Mouse (Mus musculus) embryonic facial prominence, embryonic 14.5 days (tissue): Measurements from ENCODE around the gene Ppp6c. TPM values are rescaled to one million over a fixed set of nuclear protein-coding genes. Genes with fewer than 3 reads are reported as not detected.
"Not testable (repeated sequence)": the region's sequence is repeated elsewhere in the genome, so short reads cannot be mapped to it uniquely, and the experiment has no call there.

Source experiments
- ATAC-seq: fragments of 200-750 bp; cut with Nextera tagmentation; 2 replicates; pipeline ENCODE4 v1.8.0; 2017; ENCODE audit warnings: low read depth, moderate number of reproducible peaks, moderate TSS enrichment
- DNase-seq: peaks from one replicate; pipeline ENCODE4 v3.0.0-alpha.2; 2015; ENCODE audit warnings: low spot score
- H3K27ac ChIP-seq: fragments of 300-500 bp; sonication (generic); replicated peaks from 2 replicates; pipeline ENCODE4 v1.5.1; 2014; ENCODE audit warnings: low read depth, mild to moderate bottlenecking, low read length, moderate library complexity
- H3K27me3 ChIP-seq: fragments of 300-500 bp; sonication (generic); replicated peaks from 2 replicates; pipeline ENCODE4 v1.6.1; 2014; ENCODE audit warnings: low read length; ENCODE audit not compliant: control insufficient read depth, insufficient read depth
- H3K36me3 ChIP-seq: fragments of 300-500 bp; sonication (generic); 2 replicates; pipeline ENCODE4 v1.6.1; 2014; ENCODE audit warnings: low read length, mixed read lengths; ENCODE audit not compliant: control insufficient read depth, insufficient read depth
- H3K4me1 ChIP-seq: fragments of 300-500 bp; sonication (generic); 2 replicates; pipeline ENCODE4 v1.6.1; 2014; ENCODE audit warnings: antibody characterized with exemption, low read length; ENCODE audit not compliant: control insufficient read depth, insufficient read depth
- H3K4me2 ChIP-seq: fragments of 300-500 bp; sonication (generic); 2 replicates; pipeline ENCODE4 v1.6.1; 2014; ENCODE audit warnings: low read depth, mild to moderate bottlenecking, low read length, moderate library complexity, mixed read lengths
- H3K4me3 ChIP-seq: fragments of 300-500 bp; sonication (generic); 2 replicates; pipeline ENCODE4 v1.5.1; 2014; ENCODE audit warnings: low read depth, mild to moderate bottlenecking, low read length
- H3K9ac ChIP-seq: fragments of 300-500 bp; sonication (generic); 2 replicates; pipeline ENCODE4 v1.6.1; 2014; ENCODE audit warnings: low read depth, mild to moderate bottlenecking, low read length, moderate library complexity, mixed read lengths
- H3K9me3 ChIP-seq: fragments of 300-500 bp; sonication (generic); 2 replicates; pipeline ENCODE4 v1.6.1; 2016; ENCODE audit warnings: low read length; ENCODE audit not compliant: control insufficient read depth
- WGBS: fragments of 180-500 bp; shearing (Covaris S2); extraction: QIAGEN DNeasy Blood & Tissue Kit; methylation state at CpG from one replicate; pipeline ENCODE4 v1.1.7; 2014; 5-methylcytosine and 5-hydroxymethylcytosine counted together
- polyA plus RNA-seq: library from polyadenylated mRNA; unstranded; fragments of >200 nt; fragmentation: Nextera tagmentation; extraction: Ambion mirVana; gene quantifications from 2 replicates; pipeline ENCODE4 v1.2.1, GENCODE M21; 2014

Gene Ppp6c
- 80.4 and 87.2 TPM in 2 replicates for polyA plus RNA-seq

DNA sequence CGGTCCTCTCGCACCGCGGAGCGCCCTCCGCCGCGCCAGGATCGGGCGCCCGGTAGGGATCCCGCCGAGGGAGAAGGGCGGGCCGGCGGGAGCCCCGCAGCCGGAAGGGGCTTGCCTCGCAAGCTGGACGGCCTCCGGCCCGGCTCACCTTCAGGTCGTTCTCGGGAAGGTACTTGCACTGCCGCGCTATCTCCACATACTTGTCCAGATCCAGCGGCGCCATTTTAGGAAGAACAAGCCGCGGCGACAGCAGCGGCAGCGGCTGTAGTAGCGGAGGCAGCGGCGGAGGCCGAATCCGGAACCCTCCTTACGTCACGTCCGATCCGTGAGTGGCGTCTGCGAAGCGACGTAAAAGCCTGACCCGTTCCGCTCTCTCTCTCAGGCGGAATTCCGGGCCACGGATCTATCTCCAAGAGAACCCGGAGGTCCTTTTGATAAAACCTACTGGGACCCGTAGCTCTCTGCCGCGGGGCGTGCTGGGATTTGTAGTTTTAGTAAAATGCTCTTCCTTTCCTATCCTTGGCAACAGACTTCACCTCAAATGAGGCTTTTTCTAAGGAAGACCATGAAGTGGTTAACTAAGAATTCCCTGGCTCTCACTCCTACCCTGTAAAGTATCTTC lies at the start of gene Ppp6c:
Ppp6c (minus strand) TSS at position 433 of the 622 bp plus-strand sequence.
- peaks cover 11% of the 10 kb centered on the region; the same call in 1 of the 2 replicates for H3K4me1 ChIP-seq
- peak within 1 kb of the TSS; percentile 64 for H3K4me2 ChIP-seq
- ATAC-seq (peak; percentile 99), DNase-seq (peak; percentile 100)
- no peaks in the 10 kb centered on the region for H3K9me3 ChIP-seq
- under 1% methylated on average over 30 of the region's 56 CpGs for WGBS
- peak within 1 kb of the TSS; percentile 92 for H3K9ac ChIP-seq
- peak within 1 kb of the TSS; percentile 95 for H3K27ac ChIP-seq
- no peaks in the 10 kb centered on the region for H3K27me3 ChIP-seq
- H3K4me3 ChIP-seq: peak within 1 kb of the TSS; percentile 77
- no peaks in the 10 kb centered on the region for H3K36me3 ChIP-seq

DNA sequence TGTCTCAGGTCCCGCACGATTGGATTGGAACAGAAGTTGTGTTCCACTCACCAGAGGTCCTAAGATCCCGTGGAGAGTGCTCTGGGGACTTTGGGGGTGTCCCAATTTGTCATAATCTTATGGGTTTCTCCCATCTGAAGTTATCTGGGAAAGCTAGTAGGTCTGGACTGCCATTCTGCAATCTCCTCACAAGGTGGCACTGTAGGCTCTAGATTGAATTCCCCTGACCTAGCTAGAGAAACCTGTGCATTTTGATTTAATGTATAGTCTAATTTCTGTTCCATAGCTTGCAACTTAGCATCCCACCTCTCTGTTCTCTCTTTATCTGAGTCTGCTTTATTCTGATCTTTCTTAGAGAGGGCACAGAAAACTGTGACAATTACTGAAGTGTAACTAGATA lies 42.1 kb upstream of the Ppp6c start:
- no peak overlapping the region for H3K4me3 ChIP-seq
- no peaks in the 10 kb centered on the region for H3K27me3 ChIP-seq
- no peak overlapping the region for H3K9ac ChIP-seq
- WGBS: 49% methylated on average over 3 of the region's 3 CpGs
- DNase-seq: peak; percentile 34
- no peak overlapping the region for H3K4me2 ChIP-seq
- no peaks in the 10 kb centered on the region for H3K36me3 ChIP-seq
- H3K27ac ChIP-seq: no peak overlapping the region
- no peaks in the 10 kb centered on the region for H3K4me1 ChIP-seq
- no peak for ATAC-seq
- 0 out of 2 replicates have a peak, but pooled peaks cover 9% of the 10 kb centered on the region for H3K9me3 ChIP-seq

DNA sequence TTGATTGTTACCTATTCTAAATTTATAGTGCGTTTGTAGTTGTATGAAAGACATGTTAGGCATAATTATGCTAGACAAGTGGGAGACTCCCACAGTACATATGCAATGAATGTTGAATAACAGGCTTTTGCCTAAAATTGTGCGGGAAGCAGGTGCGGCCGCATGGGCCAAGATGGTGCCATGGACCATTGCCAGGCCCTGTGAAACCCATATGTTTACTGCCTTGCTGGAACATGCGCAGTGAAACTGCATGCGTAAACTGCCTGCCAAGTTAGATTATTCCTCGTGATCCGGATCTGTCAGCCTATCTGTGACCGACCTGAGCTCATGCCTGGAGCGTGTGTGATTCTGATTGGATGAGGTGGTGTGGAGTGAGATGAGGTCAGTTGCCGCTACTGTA lies 26.0 kb upstream of the Ppp6c start:
- DNase-seq: not testable (repeated sequence)

DNA sequence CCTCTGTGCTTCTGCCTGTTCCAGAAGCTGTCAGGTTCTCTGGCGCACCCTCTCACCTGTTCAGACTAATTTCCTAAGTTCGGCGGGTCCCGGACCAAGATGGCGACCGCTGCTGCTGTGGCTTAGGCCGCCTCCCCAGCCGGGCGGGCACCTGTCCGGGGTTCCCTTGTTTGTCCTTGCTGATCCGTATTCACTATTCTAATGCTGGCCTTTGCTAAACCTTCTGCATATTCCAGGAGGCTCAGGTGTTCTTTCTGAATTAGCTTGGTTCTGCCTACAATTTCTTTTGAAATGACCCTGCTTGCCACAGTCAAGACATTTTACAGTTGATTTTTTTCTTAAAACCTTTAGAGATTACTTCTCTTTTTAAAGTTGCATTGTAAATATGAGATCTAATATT lies 20.6 kb upstream of the Ppp6c start:
- not testable (repeated sequence) for H3K9me3 ChIP-seq, H3K4me3 ChIP-seq, H3K4me2 ChIP-seq, ATAC-seq, DNase-seq, H3K9ac ChIP-seq, H3K27ac ChIP-seq, H3K4me1 ChIP-seq, H3K27me3 ChIP-seq, H3K36me3 ChIP-seq
- 91% methylated on average over 5 of the region's 11 CpGs for WGBS

More for the DNA sequence above, 26.0 kb upstream of the Ppp6c start:
- H3K4me3 ChIP-seq, H3K9me3 ChIP-seq, ATAC-seq, H3K9ac ChIP-seq, H3K36me3 ChIP-seq, H3K27me3 ChIP-seq, H3K4me1 ChIP-seq, H3K4me2 ChIP-seq, H3K27ac ChIP-seq: not testable (repeated sequence)
- 90% methylated on average over 10 of the region's 11 CpGs for WGBS

DNA sequence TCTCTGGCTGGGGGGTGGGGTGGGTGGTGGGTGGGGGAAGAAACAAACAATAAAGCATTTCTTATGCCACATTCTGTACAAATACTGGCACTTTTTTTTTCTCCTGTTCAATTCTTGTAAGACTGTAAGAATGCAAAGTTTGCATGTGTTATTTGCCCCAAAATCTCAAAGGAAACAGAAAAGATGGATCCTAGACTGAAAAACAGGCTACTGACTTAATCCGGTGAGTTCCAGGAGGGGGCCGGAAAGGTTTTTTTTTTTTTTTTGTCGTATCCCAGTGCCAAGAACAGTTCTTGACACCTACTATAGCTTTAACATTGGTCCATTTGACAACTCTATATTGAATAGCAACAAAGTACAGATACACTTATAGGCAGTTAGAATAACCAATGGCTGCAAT lies 480 bp upstream of the Ppp6c start:
- Histone ChIP-seq H3K4me3 (peak overlapping the region; percentile 77), H3K4me2 (peak overlapping the region; percentile 60), H3K9me3 (no peaks in the 10 kb centered on the region), H3K27ac (peak overlapping the region; percentile 95), H3K4me1 (peaks cover 11% of the 10 kb centered on the region; the same call in 1 of the 2 replicates), H3K9ac (peak overlapping the region; percentile 92), H3K27me3 (no peaks in the 10 kb centered on the region), H3K36me3 (no peaks in the 10 kb centered on the region)
- ATAC-seq (no peak), DNase-seq (no peak)
- WGBS: 28% methylated on average over 3 of the region's 3 CpGs

DNA sequence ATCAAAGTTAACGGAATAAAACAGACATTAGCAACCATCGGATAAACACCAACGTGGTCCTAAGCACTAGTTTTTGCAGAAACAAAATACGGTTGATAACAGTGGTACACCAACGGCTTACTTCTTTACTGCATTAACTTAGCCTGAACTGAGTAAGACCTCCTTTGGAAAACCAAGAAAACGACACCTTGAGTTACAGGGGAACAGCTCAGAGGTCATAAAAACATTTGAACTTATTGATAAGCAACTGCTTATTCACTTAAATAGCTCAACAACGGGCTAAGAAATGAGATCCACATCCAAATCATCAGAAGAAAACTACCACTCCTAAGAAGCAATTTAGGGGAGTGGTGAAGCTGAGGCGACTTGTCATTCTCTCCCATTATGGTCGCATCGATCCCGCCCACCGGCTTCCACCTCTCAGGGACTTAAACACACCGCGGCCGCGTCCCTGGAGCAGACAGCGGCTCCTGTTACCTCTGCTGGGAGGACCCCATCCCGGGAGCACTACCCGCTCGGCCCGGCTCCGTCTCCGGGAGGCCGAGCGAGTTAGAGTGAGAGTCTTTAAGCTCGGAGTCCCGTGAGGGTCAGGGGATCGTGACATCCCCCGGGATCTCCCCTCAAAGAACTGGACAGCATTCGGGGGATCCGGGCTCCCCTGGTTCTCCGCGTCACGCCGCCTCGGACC lies 776 bp downstream of the Ppp6c start:
- DNase-seq: not testable (repeated sequence)

DNA sequence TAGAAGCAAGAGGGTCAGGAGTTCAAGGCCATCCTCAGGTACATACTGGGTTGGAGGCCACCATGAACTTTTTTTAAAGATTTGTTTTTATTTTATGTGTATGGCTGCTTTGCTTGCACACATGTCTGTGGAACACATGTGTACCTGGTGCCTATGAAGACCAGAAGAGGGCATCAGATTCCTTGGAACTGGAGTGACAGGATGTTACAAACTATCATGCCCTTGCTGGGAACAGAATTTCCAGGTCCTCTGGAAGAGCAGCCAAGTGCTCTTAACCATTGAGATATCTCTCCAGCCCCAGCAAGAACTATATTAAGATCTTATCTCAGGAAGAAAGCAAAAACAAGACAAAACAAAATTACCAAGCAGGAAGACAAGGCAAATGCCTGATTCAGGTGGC lies 1.6 kb downstream of the Ppp6c start:
- Histone ChIP-seq H3K4me2 (peak overlapping the region; percentile 64), H3K9ac (0 out of 2 replicates have a peak overlapping the region, but pooled peaks have one; percentile 1), H3K27me3 (no peaks in the 10 kb centered on the region), H3K36me3 (no peaks in the 10 kb centered on the region), H3K9me3 (no peaks in the 10 kb centered on the region), H3K4me1 (peaks cover 11% of the 10 kb centered on the region; the same call in 1 of the 2 replicates), H3K4me3 (peak overlapping the region; percentile 77), H3K27ac (no peak overlapping the region)
- DNase-seq (no peak), ATAC-seq (no peak)

More for the DNA sequence above, 776 bp downstream of the Ppp6c start:
- not testable (repeated sequence) for H3K27me3 ChIP-seq, H3K36me3 ChIP-seq, H3K9me3 ChIP-seq
- Histone ChIP-seq H3K4me1 (peaks cover 11% of the 10 kb centered on the region; the same call in 1 of the 2 replicates), H3K4me2 (peak overlapping the region; percentile 64), H3K9ac (peak overlapping the region; percentile 92), H3K27ac (peak overlapping the region; percentile 95), H3K4me3 (peak overlapping the region; percentile 77)
- 7% methylated on average over 17 of the region's 36 CpGs for WGBS
- ATAC-seq: peak; percentile 24

DNA sequence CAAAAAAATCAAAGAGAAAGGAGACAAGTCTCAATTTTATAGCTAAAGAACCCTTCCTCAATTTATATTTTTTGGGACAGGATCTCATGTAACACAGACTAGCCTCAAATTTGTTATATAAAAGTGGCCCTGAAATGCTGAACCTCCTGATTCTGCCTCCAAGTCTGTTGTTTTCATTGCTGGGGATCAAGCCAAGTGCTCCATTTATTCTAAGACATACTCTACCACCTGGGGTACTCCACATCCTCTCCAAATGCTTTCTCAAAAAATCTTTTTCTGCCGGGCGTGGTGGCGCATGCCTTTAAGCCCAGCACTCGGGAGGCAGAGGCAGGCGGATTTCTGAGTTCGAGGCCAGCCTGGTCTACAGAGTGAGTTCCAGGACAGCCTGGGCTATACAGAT lies 6.2 kb downstream of the Ppp6c start:
- Histone ChIP-seq H3K27ac (no peak overlapping the region), H3K36me3 (no peaks in the 10 kb centered on the region), H3K4me2 (no peak overlapping the region), H3K9me3 (no peaks in the 10 kb centered on the region), H3K27me3 (no peaks in the 10 kb centered on the region), H3K4me3 (no peak overlapping the region), H3K4me1 (peaks cover 11% of the 10 kb centered on the region; the same call in 1 of the 2 replicates), H3K9ac (no peak overlapping the region)
- DNase-seq (no peak), ATAC-seq (no peak)
- WGBS: 90% methylated on average over 6 of the region's 6 CpGs
